Mouse (Mus musculus) lung, postnatal 36 days (tissue): ENCODE measurements around the gene Fbxo36.
A peak's percentile ranks its signal among the peaks of the same experiment; 100 is the strongest.

ENCODE experiments used
- DNase-seq: peaks from one replicate; pipeline ENCODE4 v3.0.0; 2022; ENCODE audit warnings: mixed read lengths

The Fbxo36 gene

DNA sequence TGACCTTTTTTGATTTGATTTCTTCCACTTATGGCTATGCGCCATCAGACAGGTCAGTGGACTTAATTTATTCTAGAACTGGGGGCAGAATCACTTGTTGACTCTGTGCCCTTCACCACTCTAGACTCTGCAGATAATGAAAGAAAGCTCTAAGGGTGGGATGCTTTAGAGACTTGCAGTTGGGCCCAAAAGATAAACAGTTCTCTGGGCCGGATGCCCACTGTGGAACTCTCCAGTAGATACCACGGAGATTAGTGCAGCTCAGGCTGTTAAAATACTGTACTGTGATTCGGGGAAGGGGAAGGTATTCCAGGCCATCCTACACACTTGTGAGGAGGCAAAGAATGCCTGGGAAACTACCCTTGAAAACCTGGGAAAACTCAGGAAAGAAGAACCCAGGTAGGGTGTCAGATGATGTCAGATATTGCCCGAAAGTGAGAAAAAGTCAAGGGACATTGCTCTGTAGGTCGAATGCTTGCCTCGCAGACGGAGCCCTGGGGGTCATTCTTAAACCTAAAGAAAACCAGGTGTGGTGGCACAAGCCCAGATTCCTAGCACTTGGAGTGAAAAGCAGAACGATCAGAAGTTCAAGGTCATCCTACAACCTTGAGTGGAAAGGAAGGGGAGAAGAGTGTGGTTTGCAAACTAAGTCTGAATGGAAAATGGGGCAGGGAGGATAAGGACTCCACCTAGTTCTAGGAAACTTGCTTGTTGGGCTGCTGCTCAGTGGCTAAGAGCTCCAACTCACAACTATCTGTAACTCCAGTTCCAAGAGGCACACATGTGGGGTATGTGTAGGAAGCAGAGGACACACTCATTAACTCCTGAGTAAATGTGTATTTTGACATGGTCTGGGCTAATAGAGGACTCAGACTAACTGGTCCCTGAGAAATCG lies 21.0 kb downstream of the Fbxo36 start:
- no peak for DNase-seq

DNA sequence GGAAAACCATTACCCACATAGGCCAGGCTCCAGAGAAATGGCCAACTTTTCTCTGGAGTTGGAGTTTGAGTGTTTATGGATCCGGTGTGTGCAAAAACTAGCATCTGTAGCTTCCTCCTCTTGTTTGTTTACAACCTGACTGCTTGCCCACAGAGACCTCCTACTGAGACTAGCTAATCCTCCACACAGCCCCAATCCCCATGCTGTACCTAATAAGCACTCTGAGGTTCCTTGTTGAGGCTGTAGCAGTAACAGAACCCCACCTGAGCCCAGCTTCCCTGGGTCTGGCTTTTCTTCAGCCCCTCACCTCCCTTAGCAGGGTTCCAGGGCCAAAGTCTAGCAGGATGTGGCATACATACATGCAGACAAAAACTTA lies 21.6 kb downstream of the Fbxo36 start:
- DNase-seq: no peak

DNA sequence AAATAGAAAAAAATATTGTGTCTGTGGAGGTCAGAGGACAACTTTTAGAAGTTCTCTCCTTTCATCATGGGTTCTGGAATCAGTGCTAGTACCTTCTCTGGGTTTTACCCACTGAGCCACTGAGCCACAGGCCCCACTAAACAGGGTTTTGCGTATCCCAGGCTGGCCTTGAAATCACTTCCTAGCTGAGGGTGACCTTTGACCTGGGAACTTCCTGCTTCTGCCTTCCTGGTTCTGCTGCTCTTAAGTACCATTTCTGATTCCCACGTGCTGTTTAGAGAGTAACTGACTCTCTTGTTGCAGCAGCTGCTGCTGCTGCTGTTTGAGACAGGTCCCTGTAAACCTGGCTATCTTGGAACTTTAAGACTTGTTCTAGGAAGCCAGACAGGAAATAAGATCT lies 25.0 kb downstream of the Fbxo36 start:
- DNase-seq: no peak

DNA sequence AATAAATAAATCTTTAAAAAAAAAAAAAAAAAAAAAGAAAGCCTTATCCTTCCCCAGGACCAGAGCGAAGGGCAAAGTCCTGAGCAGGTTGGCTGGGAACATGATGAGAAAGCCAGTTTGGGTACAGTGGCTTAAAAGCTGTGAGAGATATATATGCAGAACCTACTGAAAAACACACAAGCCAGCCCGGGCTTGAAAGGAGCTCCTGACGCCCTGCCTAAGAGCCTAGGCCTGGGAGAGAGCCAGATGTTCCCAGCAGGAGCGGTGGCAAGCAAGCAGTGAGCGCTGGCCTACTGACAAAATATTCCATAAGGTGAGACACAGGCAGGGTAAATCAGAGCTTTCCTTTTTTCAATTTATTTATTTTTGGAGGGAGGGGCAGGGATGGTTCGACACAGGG lies 26.6 kb downstream of the Fbxo36 start:
- no peak for DNase-seq

DNA sequence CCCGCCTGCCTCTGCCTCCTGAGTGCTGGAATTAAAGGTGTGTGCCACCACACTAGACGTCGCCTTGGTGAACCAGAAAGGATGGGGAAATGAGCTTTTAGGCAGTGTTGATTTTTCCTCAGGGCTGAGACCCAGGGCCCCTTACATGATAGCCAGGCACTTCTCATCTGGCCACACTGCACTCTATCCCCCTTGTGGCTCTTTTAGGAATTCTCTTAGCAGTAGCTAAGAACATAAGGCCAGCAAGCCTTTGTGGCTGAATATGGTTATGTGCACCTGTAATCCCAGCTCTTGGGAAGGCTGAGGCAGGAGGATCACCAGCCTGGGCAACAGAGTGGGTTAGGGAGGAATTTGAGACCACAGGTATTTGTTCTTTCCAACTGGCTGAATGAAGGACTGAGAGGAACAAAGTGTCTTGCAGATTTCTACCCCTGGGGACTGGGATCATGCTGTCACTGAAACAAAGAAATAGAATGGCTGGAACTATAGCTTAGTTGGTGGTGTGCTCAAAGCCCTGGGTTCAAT lies 27.1 kb downstream of the Fbxo36 start:
- DNase-seq: no peak

DNA sequence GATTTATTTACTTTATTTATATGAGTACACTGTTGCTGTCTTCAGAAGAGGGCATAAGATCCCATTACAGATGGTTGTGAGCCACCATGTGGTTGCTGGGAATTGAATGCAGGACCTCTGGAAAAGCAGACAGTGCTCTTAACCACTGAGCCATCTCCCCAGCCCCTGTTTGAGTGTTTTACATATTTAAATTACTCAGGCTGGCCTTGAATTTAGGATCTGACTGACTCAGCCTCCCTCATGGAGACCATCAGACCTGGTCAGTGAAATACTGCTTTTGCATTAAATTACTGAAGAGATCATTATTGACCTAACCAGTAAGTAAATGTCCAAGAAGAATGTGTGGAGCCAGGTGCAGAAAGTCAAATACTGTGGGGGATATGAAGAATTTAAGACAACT lies 28.7 kb downstream of the Fbxo36 start:
- no peak for DNase-seq

DNA sequence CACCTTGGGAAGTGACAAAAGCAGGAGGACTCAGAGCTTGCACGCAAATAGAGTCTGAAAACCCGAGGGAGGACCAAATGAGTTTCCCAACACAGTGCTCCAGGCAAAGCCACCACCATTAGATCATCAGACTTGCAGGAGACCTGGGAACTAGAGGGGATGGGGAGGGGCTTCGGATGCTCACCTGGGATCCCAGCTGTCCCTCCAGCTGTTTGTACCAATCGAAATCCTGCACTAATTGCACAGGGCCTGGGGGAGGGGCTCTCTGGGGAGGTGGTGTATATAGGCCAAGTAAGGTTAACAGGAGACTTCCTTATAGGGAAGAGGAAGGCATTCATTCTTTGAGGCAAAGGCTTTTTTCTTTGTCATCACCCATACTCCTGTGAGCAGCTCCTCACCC lies 29.2 kb downstream of the Fbxo36 start:
- DNase-seq: no peak

DNA sequence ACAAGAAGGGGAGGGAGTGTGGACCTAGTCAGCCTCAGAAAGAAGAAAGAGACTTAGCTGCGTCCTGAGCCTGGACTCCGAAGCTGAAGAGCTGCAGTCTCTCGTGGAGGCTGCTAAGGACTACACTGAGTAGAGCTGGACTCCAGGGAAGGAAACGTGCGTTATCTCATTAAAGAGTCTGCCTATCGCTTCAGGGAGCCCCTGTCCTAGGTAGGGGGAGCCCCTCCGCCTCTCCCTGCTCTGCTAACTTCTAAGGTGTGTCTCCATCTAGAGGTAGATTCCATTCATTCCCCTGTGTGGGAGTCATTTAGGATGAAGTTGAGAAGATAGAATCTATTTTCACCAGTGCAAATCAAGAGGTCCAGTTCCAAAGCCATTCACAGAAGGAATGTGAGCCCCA lies 29.9 kb downstream of the Fbxo36 start:
- DNase-seq: no peak

DNA sequence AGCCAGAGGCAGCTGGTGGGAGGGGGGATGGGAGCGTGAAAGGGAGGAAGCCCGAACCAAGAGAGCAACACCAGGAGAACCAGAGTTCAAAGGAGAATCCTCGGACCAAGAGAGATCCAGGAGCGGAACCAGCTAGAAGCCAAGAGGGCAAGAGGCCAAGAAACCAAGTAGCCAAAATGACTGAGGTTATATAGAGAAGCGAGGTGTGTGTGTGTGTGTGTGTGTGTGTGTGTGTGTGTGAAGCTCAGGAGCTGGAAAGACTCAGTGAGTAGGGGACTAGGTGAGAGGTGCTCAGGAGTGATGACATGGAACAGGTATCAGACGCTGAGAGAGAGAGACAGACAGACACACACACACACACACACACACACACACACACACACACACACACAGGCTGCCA lies 31.5 kb downstream of the Fbxo36 start:
- DNase-seq: no peak

DNA sequence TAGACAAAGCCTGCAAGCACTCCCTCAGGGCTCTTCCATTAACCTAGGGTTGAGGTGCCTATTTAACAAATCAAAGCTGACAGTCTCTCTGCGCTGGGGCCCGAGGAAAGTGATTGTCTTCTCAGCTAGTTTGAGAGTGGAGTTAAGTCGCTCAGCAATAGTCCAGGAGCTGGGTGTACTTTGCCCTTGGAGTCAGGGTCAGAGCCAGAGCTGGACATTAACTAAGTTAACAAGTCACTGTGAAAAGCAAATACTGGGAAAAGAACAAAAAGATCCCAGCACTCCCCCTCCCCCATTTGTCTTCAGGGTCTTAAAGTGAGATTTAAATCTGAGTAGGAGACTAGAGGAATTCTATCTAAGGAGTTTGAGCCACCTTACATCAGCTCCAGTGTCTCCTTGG lies 32.5 kb downstream of the Fbxo36 start:
- DNase-seq: no peak

DNA sequence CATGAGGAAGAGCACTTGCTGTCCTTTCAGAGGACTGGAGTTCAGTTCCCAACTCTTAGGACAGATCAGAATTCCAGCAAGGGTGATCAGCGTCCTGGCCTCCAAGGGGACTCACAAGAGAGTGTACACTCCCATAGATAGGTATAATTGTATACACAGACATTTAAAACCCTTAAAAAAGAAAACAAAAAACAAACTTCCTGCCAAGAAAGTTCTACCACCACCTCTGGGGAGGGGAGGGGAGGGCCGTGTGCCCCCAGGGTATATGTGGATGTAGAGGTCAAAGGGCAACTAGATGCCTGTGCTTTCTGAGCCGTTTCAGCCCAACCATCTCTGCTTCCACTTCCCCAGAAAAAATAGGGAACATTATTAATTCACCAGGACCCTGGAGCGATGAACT lies 33.3 kb downstream of the Fbxo36 start:
- no peak for DNase-seq

DNA sequence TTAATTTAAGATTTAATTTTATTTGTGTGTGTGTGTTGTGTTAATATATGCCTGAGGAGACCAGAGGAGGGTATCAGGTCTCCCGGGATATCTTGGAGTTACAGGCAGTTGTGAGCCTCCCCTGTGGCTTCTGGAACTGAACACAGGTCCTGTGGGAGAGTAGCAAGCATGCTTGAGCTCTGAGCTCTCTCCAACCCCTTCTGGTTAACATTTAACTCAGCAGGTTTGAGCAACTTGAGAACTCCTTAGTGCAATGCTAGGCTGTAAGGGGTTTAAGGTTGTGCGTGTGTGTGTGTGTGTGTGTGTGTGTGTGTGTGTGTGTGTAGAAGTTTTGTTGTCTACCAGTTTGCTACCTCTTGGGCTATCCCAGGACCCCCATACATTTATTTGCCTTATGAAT lies 37.9 kb downstream of the Fbxo36 start:
- peak; percentile 15 for DNase-seq

DNA sequence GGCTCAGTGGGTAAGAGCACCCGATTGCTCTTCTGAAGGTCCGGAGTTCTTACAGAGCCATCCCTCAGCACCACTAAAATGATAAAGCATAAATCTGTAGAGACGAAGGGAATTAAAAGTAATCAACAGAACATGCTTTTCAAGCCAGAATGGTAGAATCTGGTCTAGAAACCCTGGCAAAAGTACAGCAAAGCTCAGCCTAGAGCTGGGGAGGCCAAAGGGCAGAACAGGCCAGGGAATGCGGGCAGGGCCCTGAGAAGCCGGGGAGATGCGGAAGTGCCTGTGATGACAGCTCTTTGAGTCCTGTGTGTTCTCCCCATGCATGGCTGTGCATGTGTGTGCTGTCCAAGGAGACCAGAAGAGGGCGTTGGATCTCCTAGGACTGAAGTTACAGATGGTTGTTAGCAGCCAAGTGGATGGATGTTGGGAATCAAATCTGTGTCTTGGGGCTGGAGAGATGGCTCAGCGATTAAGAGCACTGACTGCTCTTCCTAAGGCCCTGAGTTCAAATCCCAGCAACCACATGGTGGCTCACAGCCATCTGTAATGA lies 40.0 kb downstream of the Fbxo36 start:
- DNase-seq: no peak

DNA sequence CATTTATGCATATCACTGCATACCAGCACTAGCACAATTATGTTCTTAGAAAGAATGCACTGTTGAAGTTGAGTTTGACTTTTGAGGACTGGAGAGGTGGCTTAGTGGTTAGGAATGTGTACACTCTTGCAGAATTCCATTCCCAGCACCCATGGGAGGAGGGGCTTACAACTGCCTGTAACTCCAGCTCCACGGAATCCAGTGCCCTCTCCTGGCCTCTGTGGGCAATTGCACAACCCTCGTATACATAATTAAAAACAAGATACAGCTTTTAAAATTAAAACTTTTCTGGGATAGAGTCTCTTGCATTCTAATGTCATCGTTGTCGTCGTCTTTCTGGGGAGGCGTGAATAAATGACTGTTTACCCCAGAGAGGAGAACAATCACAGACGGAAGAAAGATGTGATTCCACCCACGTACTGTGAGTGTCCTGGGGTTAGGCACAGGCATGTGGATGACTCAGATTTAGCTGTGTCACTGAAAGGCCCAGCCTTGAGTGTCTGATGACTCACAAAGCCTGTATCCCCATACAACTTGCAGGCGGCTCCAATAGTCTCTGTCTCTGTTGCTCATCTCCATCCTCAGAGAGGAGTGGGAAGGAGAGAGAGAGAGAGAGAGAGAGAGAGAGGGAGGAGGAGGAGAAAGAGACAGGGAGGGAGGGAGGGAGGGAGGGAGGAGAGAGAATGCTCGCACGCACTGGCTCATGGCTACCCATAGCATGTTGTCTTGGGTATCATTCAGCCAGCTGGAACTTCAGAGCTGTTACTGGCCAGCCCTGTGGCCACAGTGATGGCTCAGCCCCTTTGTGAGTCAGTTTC lies 41.8 kb downstream of the Fbxo36 start:
- DNase-seq: peak; percentile 7

DNA sequence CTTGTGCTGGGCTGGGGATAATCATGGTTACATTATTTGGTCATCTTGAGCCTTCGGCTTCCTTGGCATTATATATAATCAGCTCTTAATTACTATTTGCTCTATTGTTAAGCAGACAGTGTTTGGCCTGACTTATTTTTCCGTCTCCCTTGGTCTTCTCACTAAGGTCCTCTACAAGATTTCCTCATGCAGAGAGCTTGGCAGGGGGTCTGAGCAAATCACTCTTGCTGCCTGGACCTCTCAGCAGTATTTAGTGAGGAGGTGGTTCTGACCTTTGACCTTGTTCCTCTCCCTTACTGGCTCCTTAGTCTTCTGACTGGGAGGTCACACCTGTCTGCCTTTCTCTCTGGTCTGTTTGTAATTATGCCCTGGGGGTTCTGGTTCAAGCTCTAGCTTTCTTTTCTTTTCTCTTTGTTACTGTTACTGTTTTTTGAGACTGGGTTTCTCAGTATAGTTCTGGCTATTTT lies 42.5 kb downstream of the Fbxo36 start:
- no peak for DNase-seq

DNA sequence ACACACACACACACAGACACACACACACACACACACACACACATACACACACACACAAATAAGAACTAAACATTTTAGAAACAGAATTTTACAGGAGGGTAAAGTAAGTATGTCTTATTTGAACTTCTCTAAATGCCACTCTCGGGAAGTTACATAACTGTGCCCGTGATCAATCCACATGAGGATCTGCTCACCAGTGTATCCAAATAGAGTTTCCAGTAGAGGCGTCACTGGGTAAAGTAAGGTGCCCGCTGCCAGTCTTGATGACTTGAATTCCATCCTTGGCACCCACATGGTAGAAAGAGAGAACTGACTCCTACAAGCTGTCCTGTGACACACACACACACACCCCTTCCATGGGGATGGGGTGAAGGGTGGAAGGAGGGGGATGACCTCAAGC lies 43.3 kb downstream of the Fbxo36 start:
- no peak for DNase-seq

DNA sequence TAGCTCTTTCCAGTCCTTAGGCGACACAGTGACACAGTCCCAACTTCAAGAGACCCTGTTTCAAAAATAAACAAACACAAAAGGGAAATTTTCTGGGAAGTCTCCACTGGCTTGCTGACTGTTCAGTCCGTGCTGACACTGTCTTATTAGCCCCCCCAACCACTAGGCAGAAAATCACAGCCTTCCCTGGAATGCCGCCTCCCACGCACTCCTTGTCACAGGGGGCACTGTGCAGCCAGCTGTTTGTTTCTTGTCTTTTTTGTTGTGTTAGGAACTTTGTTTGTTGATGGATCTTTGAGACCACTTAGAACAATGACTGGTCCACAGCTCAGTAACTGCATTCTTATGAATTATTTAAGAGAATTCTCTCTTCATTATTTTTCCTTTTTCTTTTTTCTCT lies 44.2 kb downstream of the Fbxo36 start:
- no peak for DNase-seq

DNA sequence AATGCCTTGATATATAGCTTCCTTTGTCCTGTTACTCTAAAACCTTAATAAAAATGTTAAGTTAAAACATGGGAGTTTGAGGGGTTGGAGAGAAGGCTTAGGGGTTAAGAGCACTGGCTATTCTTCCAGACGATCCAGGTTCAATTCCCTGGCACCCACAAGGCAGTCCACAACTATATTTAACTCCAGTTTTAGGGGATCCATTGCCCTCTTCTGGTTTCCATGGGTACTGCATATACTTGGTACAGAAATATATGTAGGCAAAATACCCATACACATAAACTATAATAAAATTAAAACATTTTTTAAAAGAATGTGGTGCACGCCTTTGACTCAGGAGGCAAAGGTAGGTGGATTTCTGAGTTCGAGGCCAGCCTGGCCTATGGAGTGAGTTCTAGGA lies 45.5 kb downstream of the Fbxo36 start:
- peak; percentile 63 for DNase-seq

DNA sequence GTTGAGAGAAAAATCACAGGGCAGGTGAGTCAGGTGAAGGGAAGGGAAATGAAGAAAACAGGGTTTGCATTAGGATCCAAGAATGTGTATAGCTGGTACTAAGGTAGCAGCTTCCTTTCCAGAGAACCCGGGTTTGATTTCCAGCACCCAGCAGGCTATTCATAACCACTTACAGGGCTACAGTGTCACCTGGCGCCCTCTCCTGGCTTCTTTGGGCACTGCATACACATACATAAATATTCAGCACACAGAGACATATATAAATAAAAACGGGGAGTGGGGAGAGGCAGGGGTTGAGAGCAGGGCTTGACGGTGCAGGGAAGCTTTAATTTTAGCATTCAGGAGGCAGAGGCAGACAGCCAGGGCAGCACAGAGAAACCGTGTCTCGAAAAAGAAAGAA lies 46.3 kb downstream of the Fbxo36 start:
- DNase-seq: peak; percentile 7

DNA sequence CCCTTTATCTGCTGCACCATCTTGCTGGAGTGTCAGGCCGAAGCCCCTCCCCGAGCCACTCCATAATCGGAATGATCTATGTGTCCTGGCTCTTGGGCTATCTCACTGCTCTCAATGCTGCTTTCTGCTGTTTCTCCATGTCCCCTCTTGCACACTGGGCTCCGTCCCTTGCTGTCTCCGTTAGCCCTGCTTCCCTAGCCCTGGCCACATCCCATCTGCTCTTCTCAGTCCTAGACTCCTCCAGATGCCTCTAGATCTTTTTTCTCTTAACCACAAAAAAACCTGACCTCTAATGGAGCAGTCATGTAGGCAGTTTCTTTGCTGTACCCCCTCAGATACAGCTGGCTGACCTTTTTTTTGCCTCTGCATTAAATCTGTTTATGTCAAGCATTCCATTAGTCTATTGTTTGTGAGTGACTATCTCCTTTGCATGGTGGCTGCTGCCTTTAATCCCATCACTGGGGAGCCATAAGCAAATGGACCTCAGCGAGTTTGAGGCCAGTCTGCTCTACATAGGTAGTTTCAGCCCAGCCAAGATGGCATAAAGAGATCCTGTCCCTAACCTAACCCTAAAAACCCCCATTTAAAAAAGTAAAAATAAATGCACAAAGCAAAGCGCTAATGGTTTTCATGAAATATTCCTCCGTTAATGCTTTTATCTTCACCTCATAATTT lies 49.8 kb downstream of the Fbxo36 start:
- no peak for DNase-seq

DNA sequence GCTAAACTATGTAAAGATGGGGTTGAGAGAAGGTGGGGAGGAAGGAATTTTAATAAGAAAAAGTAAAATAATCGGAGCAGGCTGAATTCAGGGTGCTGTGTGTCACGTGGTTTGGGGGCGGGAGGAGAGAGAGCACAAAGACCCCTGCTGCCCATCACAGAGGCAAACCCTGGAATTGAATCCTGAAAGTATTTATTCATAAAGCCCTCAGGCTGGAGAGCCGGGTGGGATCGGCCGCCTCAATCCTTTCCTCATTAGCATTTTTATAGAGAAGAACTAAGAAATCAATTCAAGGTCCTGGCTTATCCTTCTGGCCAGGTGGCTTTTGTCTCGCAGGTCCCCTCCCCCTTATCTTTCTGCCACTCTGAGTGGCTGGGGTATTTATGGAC lies 50.4 kb downstream of the Fbxo36 start:
- DNase-seq: no peak

DNA sequence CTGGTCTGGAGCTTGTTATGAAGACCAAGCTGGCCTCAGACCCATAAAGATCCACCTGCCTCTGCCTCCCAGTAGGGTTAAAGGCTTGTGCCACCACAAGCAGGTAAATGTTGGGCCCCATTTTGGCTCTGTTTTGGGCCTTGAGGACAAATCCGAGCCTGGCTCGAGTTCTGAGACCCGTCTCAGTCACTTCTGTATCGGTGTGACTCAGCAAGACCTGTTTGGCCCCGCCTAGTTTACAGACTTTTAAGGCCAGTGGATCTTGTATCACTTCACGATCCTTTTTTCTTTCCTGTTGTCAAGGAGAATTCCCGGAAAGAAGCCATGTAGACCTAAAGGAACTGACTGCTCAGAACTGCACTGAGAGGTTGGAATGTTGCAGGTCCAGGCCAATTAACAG lies 50.9 kb downstream of the Fbxo36 start:
- no peak for DNase-seq

DNA sequence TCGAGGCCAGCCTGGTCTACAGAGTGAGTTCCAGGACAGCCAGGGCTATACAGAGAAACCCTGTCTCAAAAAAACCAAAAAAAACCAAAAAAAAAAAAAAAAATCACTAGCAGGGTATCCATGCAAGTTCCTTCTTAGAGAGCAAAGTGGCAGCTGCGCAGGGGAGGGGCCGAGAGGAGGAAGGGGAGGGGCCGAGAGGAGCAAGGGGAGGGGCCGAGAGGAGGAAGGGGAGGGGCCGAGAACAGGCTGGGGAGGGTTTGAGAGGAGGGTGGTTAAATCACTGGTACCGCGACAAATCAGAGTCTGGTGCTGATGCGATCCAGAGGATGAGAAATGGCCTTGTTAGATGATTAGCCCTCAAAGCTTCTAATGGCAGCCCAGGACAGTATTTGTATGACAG lies 52.1 kb downstream of the Fbxo36 start:
- no peak for DNase-seq
